Mouse (Mus musculus): Measurements from ENCODE around the gene Olfr160.

Olfr160 gene

DNA sequence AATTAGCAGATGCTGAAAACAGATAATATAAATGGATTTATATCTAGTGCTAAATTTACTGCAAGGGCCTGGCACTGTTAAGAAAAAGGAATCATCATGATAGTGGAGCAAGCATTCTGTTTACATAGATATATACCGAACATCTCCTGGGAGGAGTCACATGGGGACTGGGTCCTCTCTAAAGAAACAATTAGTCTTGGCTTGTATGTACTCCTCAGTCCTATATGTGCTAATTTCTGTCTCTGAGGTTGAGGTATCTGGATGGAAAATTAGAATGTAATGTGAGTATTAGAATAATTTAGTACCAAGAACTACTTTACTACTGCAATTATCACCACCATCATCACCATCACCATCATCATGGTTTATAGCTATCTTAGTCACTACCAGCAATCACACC lies at the start of gene Olfr160:
Gene Olfr160, minus strand, starts transcription at position 101 of the 400 bp plus-strand sequence.
- in situ Hi-C loops (cut with MboI; ENCODE audit: low pct_unique_long_range_greater_than_20kb in 1 of 2, low sequenced_read_pairs in 2 of 2, unreplicated experiment in 1 of 2), result no loop called here

- in situ Hi-C loops (cut with MboI; ENCODE audit: low pct_unique_long_range_greater_than_20kb in 1 of 2, low sequenced_read_pairs in 2 of 2, unreplicated experiment in 1 of 2), result no loop called here
Measured at GRCm38 (mm10) chr9:37762541-37762940, 46.5 kb upstream of the Olfr160 start.

DNA sequence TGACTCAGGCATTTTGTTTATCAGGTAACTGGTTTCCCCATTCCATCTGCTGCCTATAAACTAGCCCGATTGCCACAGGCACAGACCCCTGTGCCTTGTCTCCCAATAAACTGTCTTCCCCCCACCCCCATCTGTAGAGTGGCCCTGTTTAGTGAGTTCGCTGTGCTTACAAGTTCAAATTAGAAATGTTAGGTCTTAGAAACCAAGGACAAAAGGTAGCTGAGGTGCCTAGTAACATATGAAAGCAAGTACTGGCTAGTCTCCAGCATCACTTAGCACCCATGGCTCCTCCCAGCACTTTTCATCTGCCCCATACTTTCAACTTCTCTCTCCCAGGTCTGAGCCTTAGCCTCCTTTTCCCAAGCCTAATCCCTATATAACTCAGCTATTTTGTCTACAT lies 45.7 kb upstream of the Olfr160 start:
- in situ Hi-C loops (cut with MboI; ENCODE audit: low pct_unique_long_range_greater_than_20kb in 1 of 2, low sequenced_read_pairs in 2 of 2, unreplicated experiment in 1 of 2), result no loop called here

- in situ Hi-C loops (cut with MboI; ENCODE audit: low pct_unique_long_range_greater_than_20kb in 1 of 2, low sequenced_read_pairs in 2 of 2, unreplicated experiment in 1 of 2), result no loop called here
Measured at GRCm38 (mm10) chr9:37752006-37752405, 36.0 kb upstream of the Olfr160 start.

DNA sequence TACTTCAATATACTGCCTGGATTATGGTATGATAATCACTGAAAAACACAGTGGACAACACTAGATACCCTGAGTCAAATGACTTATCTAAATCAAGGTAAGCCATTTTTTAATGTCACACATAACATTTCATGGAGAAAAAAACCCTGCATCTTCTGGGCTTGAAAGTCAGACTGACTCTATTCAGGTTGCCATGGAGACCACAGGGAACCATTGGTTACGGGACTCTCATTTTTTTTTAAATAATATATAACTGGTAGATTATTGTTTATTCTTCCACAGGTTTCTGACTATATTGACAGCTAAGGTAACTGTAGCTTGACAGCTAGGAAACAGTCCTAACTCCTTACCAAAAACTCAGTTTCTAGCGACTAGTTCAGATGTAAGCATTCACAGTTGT lies 35.4 kb upstream of the Olfr160 start:
- in situ Hi-C loops (cut with MboI; ENCODE audit: low pct_unique_long_range_greater_than_20kb in 1 of 2, low sequenced_read_pairs in 2 of 2, unreplicated experiment in 1 of 2), result no loop called here

- in situ Hi-C loops (cut with MboI; ENCODE audit: low pct_unique_long_range_greater_than_20kb in 1 of 2, low sequenced_read_pairs in 2 of 2, unreplicated experiment in 1 of 2), result no loop called here
Measured at GRCm38 (mm10) chr9:37750319-37751075, 34.4 kb upstream of the Olfr160 start.

GRCm38 (mm10) chr9:37744806-37745205 lies 28.8 kb upstream of the Olfr160 start, which contains the start of gene Olfr874:
Gene Olfr874, plus strand, starts transcription at chr9:37745106.
- in situ Hi-C loops (cut with MboI; ENCODE audit: low pct_unique_long_range_greater_than_20kb in 1 of 2, low sequenced_read_pairs in 2 of 2, unreplicated experiment in 1 of 2), result no loop called here

DNA sequence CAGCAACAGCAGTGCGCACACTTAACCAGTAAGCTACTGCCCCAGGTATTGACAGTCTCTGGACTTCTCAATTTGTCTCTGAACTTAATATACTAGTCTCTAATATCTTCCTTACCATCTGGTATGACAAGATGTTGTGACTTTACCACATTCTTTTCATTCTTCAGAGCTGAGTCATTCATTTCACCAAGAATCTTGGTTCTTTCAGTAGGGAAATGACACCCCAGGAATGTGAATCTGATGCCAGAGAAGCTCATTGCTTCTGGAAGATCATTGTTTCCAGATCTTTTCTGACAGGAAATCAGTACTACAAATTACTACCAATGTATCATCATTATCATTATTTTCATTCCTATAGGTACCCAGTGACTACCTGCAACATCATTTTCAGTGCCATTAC lies 18.3 kb upstream of the Olfr160 start:
- in situ Hi-C loops (cut with MboI; ENCODE audit: low pct_unique_long_range_greater_than_20kb in 1 of 2, low sequenced_read_pairs in 2 of 2, unreplicated experiment in 1 of 2), result no loop called here

GRCm38 (mm10) chr9:37689970-37690686 lies 25.9 kb downstream of the Olfr160 start:
- in situ Hi-C loops (cut with MboI; ENCODE audit: low pct_unique_long_range_greater_than_20kb in 1 of 2, low sequenced_read_pairs in 2 of 2, unreplicated experiment in 1 of 2), result loop anchor here (5.0 kb wide), 1 partner anchor 242 kb away; no protein-coding TSS in a partner anchor

DNA sequence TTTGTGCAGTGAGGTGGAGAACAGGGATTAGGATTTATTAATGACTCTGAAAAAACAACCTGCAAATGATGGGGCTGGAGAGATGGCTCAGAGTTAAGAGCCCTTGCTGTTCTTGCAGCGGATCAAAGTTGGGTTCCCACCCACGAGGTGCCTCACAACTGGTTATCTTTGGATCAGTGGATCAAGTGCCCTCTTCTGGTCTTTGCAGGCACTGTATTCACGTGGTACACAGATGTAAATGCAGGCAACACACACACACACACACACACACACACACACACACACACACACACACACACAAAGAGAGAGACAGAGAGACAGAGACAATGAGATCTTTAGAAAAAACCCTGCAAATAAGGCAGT lies 28.1 kb downstream of the Olfr160 start:
- in situ Hi-C loops (cut with MboI; ENCODE audit: low pct_unique_long_range_greater_than_20kb in 1 of 2, low sequenced_read_pairs in 2 of 2, unreplicated experiment in 1 of 2), result loop anchor here in 1 of 2 experiments (5.0 kb wide), 1 partner anchor 244 kb away; no protein-coding TSS in a partner anchor

DNA sequence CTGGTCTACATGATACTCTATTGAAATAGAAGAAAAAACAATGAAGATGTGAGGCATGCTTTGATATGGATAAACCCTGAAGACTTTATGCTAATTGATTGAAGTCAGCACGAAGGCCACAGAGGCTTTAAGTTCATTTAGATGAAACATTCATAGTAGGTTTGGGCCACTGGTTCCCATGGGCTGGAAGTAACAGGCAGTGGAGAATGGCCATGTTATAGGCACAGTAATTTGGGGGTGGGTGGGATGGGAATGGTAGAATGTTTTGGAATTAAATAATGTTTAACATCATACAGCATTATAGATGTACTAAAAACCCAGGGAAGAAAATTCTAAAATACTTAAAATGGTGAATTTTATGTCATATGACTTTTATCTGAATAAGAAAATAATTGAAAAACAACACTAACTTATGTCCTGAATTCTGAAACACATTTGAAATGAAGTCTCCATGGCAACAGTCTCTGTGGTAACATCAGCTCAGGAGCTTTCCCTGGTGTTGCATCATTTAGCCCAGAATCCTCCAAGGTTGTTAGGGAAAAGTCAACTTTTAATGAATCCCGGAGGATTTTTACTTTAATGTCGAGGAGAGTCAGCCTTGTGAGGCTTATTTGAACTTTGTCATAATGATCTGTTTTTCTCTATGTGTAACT lies 28.6 kb downstream of the Olfr160 start:
- in situ Hi-C loops (cut with MboI; ENCODE audit: low pct_unique_long_range_greater_than_20kb in 1 of 2, low sequenced_read_pairs in 2 of 2, unreplicated experiment in 1 of 2), result loop anchor here in 1 of 2 experiments (5.0 kb wide), 1 partner anchor 245 kb away; no protein-coding TSS in a partner anchor

GRCm38 (mm10) chr9:37681123-37681522 lies 34.9 kb downstream of the Olfr160 start:
- in situ Hi-C loops (cut with MboI; ENCODE audit: low pct_unique_long_range_greater_than_20kb in 1 of 2, low sequenced_read_pairs in 2 of 2, unreplicated experiment in 1 of 2), result no loop called here

- in situ Hi-C loops (cut with MboI; ENCODE audit: low pct_unique_long_range_greater_than_20kb in 1 of 2, low sequenced_read_pairs in 2 of 2, unreplicated experiment in 1 of 2), result no loop called here
Measured at GRCm38 (mm10) chr9:37675287-37675686, 40.8 kb downstream of the Olfr160 start.

- in situ Hi-C loops (cut with MboI; ENCODE audit: low pct_unique_long_range_greater_than_20kb in 1 of 2, low sequenced_read_pairs in 2 of 2, unreplicated experiment in 1 of 2), result no loop called here
Measured at GRCm38 (mm10) chr9:37670261-37670660, 45.8 kb downstream of the Olfr160 start.

DNA sequence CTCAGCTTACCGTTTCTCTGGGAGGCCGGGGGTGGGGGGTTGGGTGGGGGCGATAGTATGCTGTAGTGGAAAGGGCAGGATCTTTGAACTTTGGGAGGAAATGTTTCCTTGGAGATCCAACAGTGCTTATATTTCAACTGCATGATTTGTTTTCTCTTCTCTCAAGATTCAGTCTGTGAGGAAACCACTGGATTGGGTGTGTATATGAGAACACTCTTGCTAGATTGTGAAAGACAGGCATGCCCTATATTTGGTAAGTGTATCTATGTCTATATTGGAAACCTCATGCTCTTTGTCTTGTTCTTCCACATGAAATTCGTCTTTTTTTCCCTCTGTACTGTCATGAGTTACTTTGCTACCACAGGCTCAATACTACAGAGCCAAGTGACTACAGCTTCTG lies 46.4 kb downstream of the Olfr160 start:
- in situ Hi-C loops (cut with MboI; ENCODE audit: low pct_unique_long_range_greater_than_20kb in 1 of 2, low sequenced_read_pairs in 2 of 2, unreplicated experiment in 1 of 2), result no loop called here

GRCm38 (mm10) chr9:37669115-37669514 lies 46.9 kb downstream of the Olfr160 start, which contains the start of gene Panx3:
Gene Panx3, minus strand, starts transcription at chr9:37669235.
- in situ Hi-C loops (cut with MboI; ENCODE audit: low pct_unique_long_range_greater_than_20kb in 1 of 2, low sequenced_read_pairs in 2 of 2, unreplicated experiment in 1 of 2), result no loop called here

DNA sequence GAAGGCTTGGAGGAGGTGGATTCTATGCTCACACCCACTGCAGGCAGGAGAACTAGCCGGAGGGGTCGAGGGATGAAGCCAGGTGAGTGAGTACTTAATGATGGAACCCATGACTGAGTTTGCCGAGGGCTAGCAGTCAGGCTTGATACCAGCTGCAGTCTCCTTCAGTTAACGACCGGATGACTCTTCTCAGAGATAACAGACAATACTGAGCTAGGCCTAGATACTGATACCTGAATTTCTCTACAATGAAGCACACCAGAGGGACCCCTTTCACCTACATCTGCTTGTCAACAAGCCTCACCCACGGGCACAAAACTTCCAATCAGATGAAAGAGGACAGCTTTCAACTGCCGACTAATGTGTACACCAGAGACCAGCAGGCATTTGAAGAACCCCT lies 50.0 kb downstream of the Olfr160 start:
- in situ Hi-C loops (cut with MboI; ENCODE audit: low pct_unique_long_range_greater_than_20kb in 1 of 2, low sequenced_read_pairs in 2 of 2, unreplicated experiment in 1 of 2), result no loop called here

DNA sequence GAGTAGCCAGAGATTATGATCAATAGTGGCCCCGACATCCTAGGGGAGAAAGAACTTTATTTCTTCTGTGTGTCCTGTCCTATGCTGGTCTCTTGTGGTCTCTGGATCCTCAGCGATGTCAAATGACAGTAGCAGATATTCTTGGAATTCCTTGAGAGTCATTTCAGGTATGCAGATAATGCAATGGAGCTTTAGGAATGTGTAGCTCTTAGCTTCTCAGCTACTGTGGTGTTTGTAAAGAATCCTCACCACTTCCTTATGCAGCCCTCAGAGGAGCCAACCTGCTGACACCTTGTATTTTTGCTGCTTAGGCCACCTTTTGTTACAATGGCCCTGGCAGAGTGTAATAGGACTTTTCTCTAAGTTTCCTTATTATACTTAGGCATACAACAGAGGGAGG lies 51.4 kb downstream of the Olfr160 start:
- in situ Hi-C loops (cut with MboI; ENCODE audit: low pct_unique_long_range_greater_than_20kb in 1 of 2, low sequenced_read_pairs in 2 of 2, unreplicated experiment in 1 of 2), result no loop called here

DNA sequence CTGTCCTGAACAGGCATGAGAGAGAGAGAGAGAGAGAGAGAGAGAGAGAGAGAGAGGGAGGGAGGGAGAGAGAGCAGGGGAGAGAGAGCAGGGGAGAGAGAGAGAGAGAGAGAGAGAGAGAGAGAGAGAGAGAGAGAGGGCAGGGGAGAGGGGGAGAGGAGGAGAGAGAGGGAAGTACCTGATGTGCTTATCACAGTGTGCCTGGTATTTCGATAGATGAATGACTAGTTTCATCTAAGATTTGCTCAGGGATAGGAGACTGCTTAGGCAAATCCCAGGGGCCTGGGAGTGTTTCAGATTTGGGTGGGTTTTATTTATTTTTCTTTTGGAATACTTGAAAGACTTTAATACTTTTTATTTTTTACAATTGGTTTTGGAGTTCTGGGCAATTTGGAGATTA lies 52.8 kb downstream of the Olfr160 start:
- in situ Hi-C loops (cut with MboI; ENCODE audit: low pct_unique_long_range_greater_than_20kb in 1 of 2, low sequenced_read_pairs in 2 of 2, unreplicated experiment in 1 of 2), result no loop called here
